Mouse (Mus musculus): ENCODE measurements around the gene Ar. TPM values are rescaled to one million over a fixed set of nuclear protein-coding genes. Genes with fewer than 3 reads are reported as not detected.

Gene Ar
- 0.03 and 0.15 TPM in 2 replicates for polyA plus RNA-seq (2014; fragmentation: Nextera tagmentation; extraction: Ambion mirVana)

- H3K9ac ChIP-seq (ENCODE audit: low read depth, low read length) = 0 out of 2 replicates have a peak within 1 kb of the TSS, but pooled peaks have one; percentile 7
- H3K4me2 ChIP-seq (replicated peaks; ENCODE audit: low read depth, low read length) = peak within 1 kb of the TSS; percentile 62
- no peaks in the 10 kb centered on the region for H3K9me3 ChIP-seq (ENCODE audit: control insufficient read depth, low read length)
- WGBS = 10% methylated on average over 15 of the region's 27 CpGs
- peak within 1 kb of the TSS; percentile 34 for H3K4me3 ChIP-seq (ENCODE audit: low read depth, low read length)
- peaks cover 29% of the 10 kb centered on the region for H3K27me3 ChIP-seq (ENCODE audit: control insufficient read depth, insufficient read depth, low read length)
- H3K4me1 ChIP-seq (replicated peaks; ENCODE audit: control insufficient read depth, insufficient read depth, low read length) = no peaks in the 10 kb centered on the region
- peak; percentile 51 for ATAC-seq (ENCODE audit: low FRiP score)
- H3K27ac ChIP-seq (ENCODE audit: low read depth, low read length) = no peak within 1 kb of the TSS
- peak; percentile 40 for DNase-seq (ENCODE audit: low spot score)
- H3K36me3 ChIP-seq (ENCODE audit: control insufficient read depth, insufficient read depth, low read length) = no peaks in the 10 kb centered on the region
Observed at GRCm38 (mm10) chrX:98148531-98149342, at the start of gene Ar. Ar (plus strand) TSS chrX:98148769.

GRCm38 (mm10) chrX:98149724-98150392 is 1.3 kb downstream of the Ar start:
- Histone ChIP-seq H3K9ac (ENCODE audit: low read depth, low read length) (no peak overlapping the region), H3K36me3 (ENCODE audit: control insufficient read depth, insufficient read depth, low read length) (no peaks in the 10 kb centered on the region), H3K27ac (ENCODE audit: low read depth, low read length) (no peak overlapping the region), H3K4me3 (ENCODE audit: low read depth, low read length) (peak overlapping the region; percentile 34), H3K4me1 (replicated peaks; ENCODE audit: control insufficient read depth, insufficient read depth, low read length) (no peaks in the 10 kb centered on the region), H3K27me3 (ENCODE audit: control insufficient read depth, insufficient read depth, low read length) (peaks cover 29% of the 10 kb centered on the region), H3K9me3 (ENCODE audit: control insufficient read depth, low read length) (no peaks in the 10 kb centered on the region), H3K4me2 (replicated peaks; ENCODE audit: low read depth, low read length) (peak overlapping the region; percentile 62)
- DNase-seq (ENCODE audit: low spot score) (peak; percentile 33), ATAC-seq (ENCODE audit: low FRiP score) (peak; percentile 64)
- 22% methylated on average over 25 of the region's 30 CpGs for WGBS

- 14% methylated on average over 33 of the region's 33 CpGs for WGBS
- H3K4me3 ChIP-seq (ENCODE audit: low read depth, low read length) = peak overlapping the region; percentile 34
- ATAC-seq (ENCODE audit: low FRiP score) (peak; percentile 71), DNase-seq (ENCODE audit: low spot score) (peak; percentile 37)
- no peaks in the 10 kb centered on the region for H3K36me3 ChIP-seq (ENCODE audit: control insufficient read depth, insufficient read depth, low read length)
- no peak overlapping the region for H3K9ac ChIP-seq (ENCODE audit: low read depth, low read length)
- no peak overlapping the region for H3K27ac ChIP-seq (ENCODE audit: low read depth, low read length)
- H3K4me2 ChIP-seq (replicated peaks; ENCODE audit: low read depth, low read length) = peak overlapping the region; percentile 62
- H3K4me1 ChIP-seq (replicated peaks; ENCODE audit: control insufficient read depth, insufficient read depth, low read length) = no peaks in the 10 kb centered on the region
- no peaks in the 10 kb centered on the region for H3K9me3 ChIP-seq (ENCODE audit: control insufficient read depth, low read length)
- H3K27me3 ChIP-seq (ENCODE audit: control insufficient read depth, insufficient read depth, low read length) = peaks cover 29% of the 10 kb centered on the region
Observed at GRCm38 (mm10) chrX:98150393-98151119, 2.0 kb downstream of the Ar start.

- Histone ChIP-seq H3K4me1 (replicated peaks; ENCODE audit: control insufficient read depth, insufficient read depth, low read length) (no peaks in the 10 kb centered on the region), H3K36me3 (ENCODE audit: control insufficient read depth, insufficient read depth, low read length) (no peaks in the 10 kb centered on the region), H3K27ac (ENCODE audit: low read depth, low read length) (no peak overlapping the region), H3K27me3 (ENCODE audit: control insufficient read depth, insufficient read depth, low read length) (no peaks in the 10 kb centered on the region), H3K4me2 (replicated peaks; ENCODE audit: low read depth, low read length) (no peak overlapping the region), H3K9me3 (ENCODE audit: control insufficient read depth, low read length) (no peaks in the 10 kb centered on the region), H3K4me3 (ENCODE audit: low read depth, low read length) (no peak overlapping the region), H3K9ac (ENCODE audit: low read depth, low read length) (no peak overlapping the region)
- DNase-seq (ENCODE audit: low spot score) (no peak), ATAC-seq (ENCODE audit: low FRiP score) (no peak)
Observed at GRCm38 (mm10) chrX:98189759-98190158, 41.2 kb downstream of the Ar start.

GRCm38 (mm10) chrX:98205766-98206165 is 57.2 kb downstream of the Ar start:
- Histone ChIP-seq H3K9ac (ENCODE audit: low read depth, low read length) (no peak overlapping the region), H3K4me1 (replicated peaks; ENCODE audit: control insufficient read depth, insufficient read depth, low read length) (no peaks in the 10 kb centered on the region), H3K27me3 (ENCODE audit: control insufficient read depth, insufficient read depth, low read length) (no peaks in the 10 kb centered on the region), H3K4me3 (ENCODE audit: low read depth, low read length) (no peak overlapping the region), H3K9me3 (ENCODE audit: control insufficient read depth, low read length) (no peaks in the 10 kb centered on the region), H3K36me3 (ENCODE audit: control insufficient read depth, insufficient read depth, low read length) (no peaks in the 10 kb centered on the region), H3K4me2 (replicated peaks; ENCODE audit: low read depth, low read length) (no peak overlapping the region), H3K27ac (ENCODE audit: low read depth, low read length) (no peak overlapping the region)
- DNase-seq (ENCODE audit: low spot score) = no peak
- ATAC-seq (ENCODE audit: low FRiP score) = no peak
- 54% methylated on average over 3 of the region's 3 CpGs for WGBS

- Histone ChIP-seq H3K27ac (ENCODE audit: low read depth, low read length) (no peak overlapping the region), H3K27me3 (ENCODE audit: control insufficient read depth, insufficient read depth, low read length) (no peaks in the 10 kb centered on the region), H3K4me3 (ENCODE audit: low read depth, low read length) (no peak overlapping the region), H3K9ac (ENCODE audit: low read depth, low read length) (no peak overlapping the region), H3K4me1 (replicated peaks; ENCODE audit: control insufficient read depth, insufficient read depth, low read length) (no peaks in the 10 kb centered on the region), H3K4me2 (replicated peaks; ENCODE audit: low read depth, low read length) (no peak overlapping the region), H3K36me3 (ENCODE audit: control insufficient read depth, insufficient read depth, low read length) (no peaks in the 10 kb centered on the region), H3K9me3 (ENCODE audit: control insufficient read depth, low read length) (no peaks in the 10 kb centered on the region)
- ATAC-seq (ENCODE audit: low FRiP score) = no peak
- no peak for DNase-seq (ENCODE audit: low spot score)
- WGBS = 84% methylated on average over 4 of the region's 4 CpGs
Observed at GRCm38 (mm10) chrX:98207166-98207565, 58.6 kb downstream of the Ar start.

GRCm38 (mm10) chrX:98216103-98216502 is 67.5 kb downstream of the Ar start:
- H3K27me3 ChIP-seq (ENCODE audit: control insufficient read depth, insufficient read depth, low read length) = no peaks in the 10 kb centered on the region
- H3K4me3 ChIP-seq (ENCODE audit: low read depth, low read length) = no peak overlapping the region
- H3K4me2 ChIP-seq (replicated peaks; ENCODE audit: low read depth, low read length) = no peak overlapping the region
- ATAC-seq (ENCODE audit: low FRiP score) (no peak), DNase-seq (ENCODE audit: low spot score) (no peak)
- no peaks in the 10 kb centered on the region for H3K36me3 ChIP-seq (ENCODE audit: control insufficient read depth, insufficient read depth, low read length)
- 77% methylated on average over 1 of the region's 1 CpGs for WGBS
- H3K27ac ChIP-seq (ENCODE audit: low read depth, low read length) = no peak overlapping the region
- no peaks in the 10 kb centered on the region for H3K9me3 ChIP-seq (ENCODE audit: control insufficient read depth, low read length)
- no peak overlapping the region for H3K9ac ChIP-seq (ENCODE audit: low read depth, low read length)
- no peaks in the 10 kb centered on the region for H3K4me1 ChIP-seq (replicated peaks; ENCODE audit: control insufficient read depth, insufficient read depth, low read length)

GRCm38 (mm10) chrX:98239011-98239410 is 90.4 kb downstream of the Ar start:
- Histone ChIP-seq H3K27me3 (ENCODE audit: control insufficient read depth, insufficient read depth, low read length) (no peaks in the 10 kb centered on the region), H3K27ac (ENCODE audit: low read depth, low read length) (no peak overlapping the region), H3K36me3 (ENCODE audit: control insufficient read depth, insufficient read depth, low read length) (no peaks in the 10 kb centered on the region), H3K9ac (ENCODE audit: low read depth, low read length) (no peak overlapping the region), H3K4me3 (ENCODE audit: low read depth, low read length) (no peak overlapping the region), H3K4me2 (replicated peaks; ENCODE audit: low read depth, low read length) (no peak overlapping the region), H3K4me1 (replicated peaks; ENCODE audit: control insufficient read depth, insufficient read depth, low read length) (no peaks in the 10 kb centered on the region), H3K9me3 (ENCODE audit: control insufficient read depth, low read length) (no peaks in the 10 kb centered on the region)
- ATAC-seq (ENCODE audit: low FRiP score) (no peak), DNase-seq (ENCODE audit: low spot score) (no peak)
- WGBS = 88% methylated on average over 4 of the region's 4 CpGs

Measured in hindbrain, embryonic 11.5 days (tissue).